In the genomic region with DNA sequence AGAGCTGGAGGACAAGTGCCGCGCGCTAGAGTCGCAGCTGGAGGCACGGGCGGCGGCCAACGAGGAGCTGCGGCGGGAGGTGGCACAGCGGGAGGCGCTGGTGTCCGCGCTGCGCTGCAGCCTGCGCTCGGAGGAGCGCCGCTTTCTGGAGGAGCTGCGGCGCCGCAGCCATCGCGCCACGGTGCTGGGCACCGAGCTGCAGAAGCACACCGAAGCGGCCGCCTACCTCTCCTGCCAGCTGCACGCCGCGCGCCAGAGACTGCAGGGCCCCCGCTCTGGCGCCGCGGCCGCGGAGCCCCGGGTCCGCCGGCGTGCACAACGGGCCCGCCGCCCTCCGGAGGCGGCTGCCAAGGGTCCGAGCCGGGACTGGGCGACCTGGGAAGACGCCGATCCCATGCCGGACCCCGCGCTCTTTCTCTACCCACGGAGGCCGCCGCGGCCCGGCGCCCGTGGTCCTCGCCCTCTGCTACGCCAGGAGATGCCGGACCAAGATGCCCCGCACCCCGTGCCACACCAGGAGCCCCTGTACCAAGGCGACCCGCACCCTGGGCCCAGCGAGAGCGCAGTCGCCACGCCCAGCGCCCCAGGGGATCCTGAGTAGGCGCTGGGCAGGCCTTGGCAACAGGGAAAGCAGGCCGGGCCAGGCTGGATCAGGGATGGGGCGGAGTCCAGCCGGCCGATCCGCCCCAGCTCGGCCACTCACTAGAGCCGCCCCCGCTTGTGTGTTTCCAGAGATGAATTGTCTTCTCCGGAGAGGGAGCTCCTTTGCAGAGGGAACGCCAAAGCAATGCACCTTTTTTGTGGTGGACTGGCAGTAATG, we compare ENCODE assay signal across 8 mouse cellular contexts. TPM values are rescaled to one million over a fixed set of nuclear protein-coding genes. Genes with fewer than 3 reads are reported as not detected.
DNase-seq lines count a peak whose midpoint lies in the region; ATAC-seq lines count a peak whose summit lies in the region.

No protein-coding gene starts in this region.

- H3K4me3 ChIP-seq in intestine, embryonic 14.5 days (ENCODE audit: low read depth, low read length), result peak overlapping the region; percentile 64
- peak overlapping the region; percentile 76 for H3K4me3 ChIP-seq in limb, embryonic 11.5 days (ENCODE audit: low read depth, low read length)
- peak overlapping the region; percentile 72 for H3K4me3 ChIP-seq in midbrain, embryonic 12.5 days

- peak overlapping the region; percentile 74 for H3K9ac ChIP-seq in intestine, embryonic 14.5 days (ENCODE audit: low read length)
- H3K9ac ChIP-seq in limb, embryonic 11.5 days (ENCODE audit: low read length), result peak overlapping the region; percentile 86
- peak overlapping the region; percentile 86 for H3K9ac ChIP-seq in midbrain, embryonic 12.5 days (replicated peaks)

- ATAC-seq in intestine, embryonic 14.5 days (replicated peaks; ENCODE audit: low FRiP score, low TSS enrichment, low read depth), result peak; percentile 94
- ATAC-seq in limb, embryonic 11.5 days (ENCODE audit: insufficient number of reproducible peaks, low FRiP score, low TSS enrichment, low read depth), result peak; percentile 77; the same call in 1 of the 2 replicates
- peak; percentile 82 for ATAC-seq in midbrain, embryonic 12.5 days (ENCODE audit: low FRiP score, low read depth)

- under 1% methylated on average over 76 of the region's 86 CpGs for WGBS in intestine, embryonic 14.5 days
- 0% methylated on average over 75 of the region's 86 CpGs for WGBS in limb, embryonic 11.5 days
- under 1% methylated on average over 82 of the region's 86 CpGs for WGBS in midbrain, embryonic 12.5 days

- peak overlapping the region; percentile 83 for H3K4me2 ChIP-seq in intestine, embryonic 14.5 days (ENCODE audit: low read length)
- peak overlapping the region; percentile 94 for H3K4me2 ChIP-seq in limb, embryonic 11.5 days (ENCODE audit: low read depth, severe bottlenecking)
- H3K4me2 ChIP-seq in midbrain, embryonic 12.5 days (replicated peaks), result peak overlapping the region; percentile 88

- no peaks in the 10 kb centered on the region for H3K9me3 ChIP-seq in intestine, embryonic 14.5 days (ENCODE audit: control insufficient read depth, low read length)
- no peaks in the 10 kb centered on the region for H3K9me3 ChIP-seq in limb, embryonic 11.5 days (ENCODE audit: control insufficient read depth, low read length)
- H3K9me3 ChIP-seq in midbrain, embryonic 12.5 days, result no peaks in the 10 kb centered on the region

- peak; percentile 67 to 83 for DNase-seq in left cerebral cortex, adult 18-20 months (ENCODE audit: low spot score in 2 of 2)
- no peak for DNase-seq in left cerebral cortex, adult 11 months (ENCODE audit: low spot score)
- peak; percentile 83 for DNase-seq in embryo, embryonic 10.5 days (ENCODE audit: low spot score)
- DNase-seq in gastrocnemius, postnatal 25 days, result peak; percentile 82
- DNase-seq in intestine, embryonic 14.5 days (ENCODE audit: low spot score), result peak; percentile 87
- DNase-seq in limb, embryonic 11.5 days (ENCODE audit: low spot score), result peak; percentile 79
- DNase-seq in spleen, postnatal 10 days (ENCODE audit: low spot score in 2 of 2), result peak; percentile 36 to 68

- H3K27me3 ChIP-seq in intestine, embryonic 14.5 days (replicated peaks; ENCODE audit: control insufficient read depth, insufficient read depth, low read length), result peaks cover 5% of the 10 kb centered on the region; the same call in 1 of the 2 replicates
- H3K27me3 ChIP-seq in limb, embryonic 11.5 days (ENCODE audit: control insufficient read depth, insufficient read depth, low read length), result 0 out of 2 replicates have a peak, but pooled peaks cover 11% of the 10 kb centered on the region
- peaks cover 44% of the 10 kb centered on the region for H3K27me3 ChIP-seq in midbrain, embryonic 12.5 days

- peaks cover 10% of the 10 kb centered on the region; the same call in 1 of the 2 replicates for H3K4me1 ChIP-seq in intestine, embryonic 14.5 days (replicated peaks; ENCODE audit: control insufficient read depth, insufficient read depth, low read length)
- H3K4me1 ChIP-seq in limb, embryonic 11.5 days (ENCODE audit: control insufficient read depth, insufficient read depth, low read length), result peaks cover 6% of the 10 kb centered on the region; the same call in 1 of the 2 replicates
- peaks cover 15% of the 10 kb centered on the region for H3K4me1 ChIP-seq in midbrain, embryonic 12.5 days

- peak overlapping the region; percentile 74 for H3K27ac ChIP-seq in intestine, embryonic 14.5 days (ENCODE audit: low read depth)
- 0 out of 2 replicates have a peak overlapping the region, but pooled peaks have one; percentile 1 for H3K27ac ChIP-seq in limb, embryonic 11.5 days (replicated peaks; ENCODE audit: low read depth, low read length)
- H3K27ac ChIP-seq in midbrain, embryonic 12.5 days (replicated peaks), result peak overlapping the region; percentile 93

- no peaks in the 10 kb centered on the region for H3K36me3 ChIP-seq in intestine, embryonic 14.5 days (ENCODE audit: control insufficient read depth, insufficient read depth, low read length)
- H3K36me3 ChIP-seq in limb, embryonic 11.5 days (ENCODE audit: control insufficient read depth, insufficient read depth, low read length), result no peaks in the 10 kb centered on the region
- no peaks in the 10 kb centered on the region for H3K36me3 ChIP-seq in midbrain, embryonic 12.5 days

RNA-seq across cellular contexts. Expression of gene Cluh, which starts 11.1 kb away (rescaled TPM):
- total RNA-seq in left cerebral cortex, adult 18-20 months (2021), result 10 to 100 TPM; 69.0 to 71.1 TPM
- total RNA-seq in gastrocnemius, postnatal 25 days (2021), result 100 to 1,000 TPM in 1 of 2 experiments, 10 to 100 TPM in 1; 94.5 to 102 TPM
- 38.7 and 47.0 TPM in 2 replicates for polyA plus RNA-seq in intestine, embryonic 14.5 days (2014; fragmentation: Nextera tagmentation; extraction: Ambion mirVana)
- 14.0 and 16.0 TPM in 2 replicates for polyA plus RNA-seq in limb, embryonic 11.5 days (2014; fragmentation: Nextera tagmentation; extraction: Ambion mirVana)
- polyA plus RNA-seq in midbrain, embryonic 12.5 days (2016; fragmentation: Nextera tagmentation; extraction: Ambion mirVana), result 19.4 and 19.9 TPM in 2 replicates

RNA-seq across cellular contexts. Expression of gene Ccdc92b, which starts 18.8 kb away (rescaled TPM):
- total RNA-seq in left cerebral cortex, adult 18-20 months (2021), result 10 to 100 TPM; 34.2 to 35.5 TPM
- total RNA-seq in gastrocnemius, postnatal 25 days (2021), result under 1 TPM; 0.11 to 0.13 TPM
- polyA plus RNA-seq in intestine, embryonic 14.5 days (2014; fragmentation: Nextera tagmentation; extraction: Ambion mirVana), result 0.56 and 0.74 TPM in 2 replicates
- polyA plus RNA-seq in limb, embryonic 11.5 days (2014; fragmentation: Nextera tagmentation; extraction: Ambion mirVana), result 0.67 and 0.85 TPM in 2 replicates
- 2.4 and 2.5 TPM in 2 replicates for polyA plus RNA-seq in midbrain, embryonic 12.5 days (2016; fragmentation: Nextera tagmentation; extraction: Ambion mirVana)

RNA-seq across cellular contexts. Expression of gene Rap1gap2, which starts 27.5 kb away (rescaled TPM):
- 100 to 1,000 TPM; 175 to 181 TPM for total RNA-seq in left cerebral cortex, adult 18-20 months (2021)
- total RNA-seq in gastrocnemius, postnatal 25 days (2021), result 10 to 100 TPM in 1 of 2 experiments, 1 to 10 TPM in 1; 6.2 to 10.7 TPM
- polyA plus RNA-seq in intestine, embryonic 14.5 days (2014; fragmentation: Nextera tagmentation; extraction: Ambion mirVana), result 7.7 and 11.6 TPM in 2 replicates
- 0.35 and 0.60 TPM in 2 replicates for polyA plus RNA-seq in limb, embryonic 11.5 days (2014; fragmentation: Nextera tagmentation; extraction: Ambion mirVana)
- polyA plus RNA-seq in midbrain, embryonic 12.5 days (2016; fragmentation: Nextera tagmentation; extraction: Ambion mirVana), result 5.0 and 6.1 TPM in 2 replicates

Comparison
In these comparisons a context has a peak if more than half of its experiments do, and no peak if none do; other contexts are left out.
1. H3K27ac ChIP-seq: peak in every context shown above with its lines; median percentile 93 in midbrain, embryonic 12.5 days; 74 in intestine, embryonic 14.5 days; 1 in limb, embryonic 11.5 days.